Mouse (Mus musculus) layer of hippocampus, postnatal 36 days (tissue): Measurements from ENCODE around the gene Stox2. TPM values are rescaled to one million over a fixed set of nuclear protein-coding genes. Genes with fewer than 3 reads are reported as not detected.

Experiments
- DNase-seq, 2 experiments: peaks; one replicate each; pipeline ENCODE4 v3.0.0; 2022
- total RNA-seq, 2 experiments: library from RNA; stranded (reverse); gene quantifications; 2 replicates each; pipeline ENCODE4 v1.2.3; 2021

Stox2 gene
- total RNA-seq, 2 experiments from 2014 or later: 82.8 to 93.3 TPM

- no peak for DNase-seq
Measured at GRCm38 (mm10) chr8:47404852-47405251, 41.3 kb downstream of the Stox2 start.

GRCm38 (mm10) chr8:47392927-47393326, 53.2 kb downstream of the Stox2 start:
- DNase-seq: no peak

GRCm38 (mm10) chr8:47392290-47392689, 53.9 kb downstream of the Stox2 start:
- no peak for DNase-seq

GRCm38 (mm10) chr8:47391844-47392243, 54.3 kb downstream of the Stox2 start:
- no peak for DNase-seq

- DNase-seq: no peak
Measured at GRCm38 (mm10) chr8:47389430-47389829, 56.7 kb downstream of the Stox2 start.

GRCm38 (mm10) chr8:47388171-47388570, 58.0 kb downstream of the Stox2 start:
- no peak for DNase-seq

- no peak for DNase-seq
Measured at GRCm38 (mm10) chr8:47385810-47386209, 60.4 kb downstream of the Stox2 start.

GRCm38 (mm10) chr8:47384151-47384550, 62.0 kb downstream of the Stox2 start:
- DNase-seq: no peak

- DNase-seq: no peak
Measured at GRCm38 (mm10) chr8:47383632-47384031, 62.5 kb downstream of the Stox2 start.

- no peak for DNase-seq
Measured at GRCm38 (mm10) chr8:47381216-47381615, 64.9 kb downstream of the Stox2 start.

- no peak for DNase-seq
Measured at GRCm38 (mm10) chr8:47380725-47381124, 65.4 kb downstream of the Stox2 start.

- DNase-seq: no peak
Measured at GRCm38 (mm10) chr8:47380075-47380474, 66.1 kb downstream of the Stox2 start.

- DNase-seq: no peak
Measured at GRCm38 (mm10) chr8:47376651-47377050, 69.5 kb downstream of the Stox2 start.

GRCm38 (mm10) chr8:47373757-47374156, 72.4 kb downstream of the Stox2 start:
- DNase-seq: no peak

GRCm38 (mm10) chr8:47371539-47371938, 74.6 kb downstream of the Stox2 start:
- DNase-seq: no peak

GRCm38 (mm10) chr8:47371081-47371480, 75.1 kb downstream of the Stox2 start:
- no peak for DNase-seq

GRCm38 (mm10) chr8:47370421-47371080, 75.6 kb downstream of the Stox2 start:
- peak; percentile 83 to 85 for DNase-seq

GRCm38 (mm10) chr8:47369949-47370348, 76.2 kb downstream of the Stox2 start:
- no peak for DNase-seq

- DNase-seq: no peak
Measured at GRCm38 (mm10) chr8:47369044-47369769, 77.0 kb downstream of the Stox2 start.

- DNase-seq: no peak
Measured at GRCm38 (mm10) chr8:47367029-47367428, 79.1 kb downstream of the Stox2 start.

- DNase-seq: no peak
Measured at GRCm38 (mm10) chr8:47363271-47363670, 82.9 kb downstream of the Stox2 start.

GRCm38 (mm10) chr8:47355340-47355906, 90.7 kb downstream of the Stox2 start:
- DNase-seq: no peak

- DNase-seq: no peak
Measured at GRCm38 (mm10) chr8:47354523-47355168, 91.5 kb downstream of the Stox2 start.
